Mouse (Mus musculus): ENCODE measurements around the gene Cdh24. TPM values are rescaled to one million over a fixed set of nuclear protein-coding genes. Genes with fewer than 3 reads are reported as not detected.
A peak's percentile ranks its signal among the peaks of the same experiment; 100 is the strongest.
"Not testable (repeated sequence)": the region's sequence is repeated elsewhere in the genome, so short reads cannot be mapped to it uniquely, and the experiment has no call there.

Cdh24 gene
- polyA plus RNA-seq, 1 experiment from 2014 or later, result 8.1 TPM

GRCm38 (mm10) chr14:54616226-54616825, 24.8 kb downstream of the Cdh24 start:
- Histone ChIP-seq H3K9ac (replicated peaks; ENCODE audit: low read depth, low read length) (no peak overlapping the region), H3K27ac (ENCODE audit: low read length) (no peak overlapping the region), H3K4me1 (replicated peaks; ENCODE audit: control insufficient read depth, insufficient read depth, low read length) (peaks cover 15% of the 10 kb centered on the region), H3K9me3 (ENCODE audit: control insufficient read depth, low read length) (no peaks in the 10 kb centered on the region), H3K36me3 (ENCODE audit: control insufficient read depth, insufficient read depth) (no peaks in the 10 kb centered on the region), H3K4me3 (replicated peaks; ENCODE audit: low read length) (no peak overlapping the region), H3K4me2 (ENCODE audit: low read length) (no peak overlapping the region), H3K27me3 (replicated peaks; ENCODE audit: control insufficient read depth, insufficient read depth, low read length) (no peaks in the 10 kb centered on the region)
- ATAC-seq, result no peak
- 90% methylated on average over 16 of the region's 16 CpGs for WGBS

- H3K9ac ChIP-seq (replicated peaks; ENCODE audit: low read depth, low read length); ATAC-seq; H3K27ac ChIP-seq (ENCODE audit: low read length); H3K27me3 ChIP-seq (replicated peaks; ENCODE audit: control insufficient read depth, insufficient read depth, low read length); H3K4me3 ChIP-seq (replicated peaks; ENCODE audit: low read length); H3K36me3 ChIP-seq (ENCODE audit: control insufficient read depth, insufficient read depth); H3K9me3 ChIP-seq (ENCODE audit: control insufficient read depth, low read length); H3K4me2 ChIP-seq (ENCODE audit: low read length): not testable (repeated sequence)
- peaks cover 15% of the 10 kb centered on the region for H3K4me1 ChIP-seq (replicated peaks; ENCODE audit: control insufficient read depth, insufficient read depth, low read length)
- 92% methylated on average over 14 of the region's 16 CpGs for WGBS
Measured at GRCm38 (mm10) chr14:54614130-54614529, 27.0 kb downstream of the Cdh24 start.

- H3K9me3 ChIP-seq (ENCODE audit: control insufficient read depth, low read length), result no peaks in the 10 kb centered on the region
- no peaks in the 10 kb centered on the region for H3K27me3 ChIP-seq (replicated peaks; ENCODE audit: control insufficient read depth, insufficient read depth, low read length)
- H3K4me2 ChIP-seq (ENCODE audit: low read length), result no peak overlapping the region
- no peak for ATAC-seq
- H3K4me1 ChIP-seq (replicated peaks; ENCODE audit: control insufficient read depth, insufficient read depth, low read length), result no peaks in the 10 kb centered on the region
- WGBS, result 80% methylated on average over 6 of the region's 6 CpGs
- H3K9ac ChIP-seq (replicated peaks; ENCODE audit: low read depth, low read length), result no peak overlapping the region
- no peak overlapping the region for H3K27ac ChIP-seq (ENCODE audit: low read length)
- H3K36me3 ChIP-seq (ENCODE audit: control insufficient read depth, insufficient read depth), result no peaks in the 10 kb centered on the region
- no peak overlapping the region for H3K4me3 ChIP-seq (replicated peaks; ENCODE audit: low read length)
Measured at GRCm38 (mm10) chr14:54610648-54611047, 30.5 kb downstream of the Cdh24 start.

- H3K4me3 ChIP-seq (replicated peaks; ENCODE audit: low read length), result no peak overlapping the region
- H3K27ac ChIP-seq (ENCODE audit: low read length), result no peak overlapping the region
- no peak overlapping the region for H3K9ac ChIP-seq (replicated peaks; ENCODE audit: low read depth, low read length)
- no peak overlapping the region for H3K4me2 ChIP-seq (ENCODE audit: low read length)
- no peaks in the 10 kb centered on the region for H3K36me3 ChIP-seq (ENCODE audit: control insufficient read depth, insufficient read depth)
- H3K4me1 ChIP-seq (replicated peaks; ENCODE audit: control insufficient read depth, insufficient read depth, low read length), result 0 out of 2 replicates have a peak, but pooled peaks cover 2% of the 10 kb centered on the region
- no peaks in the 10 kb centered on the region for H3K9me3 ChIP-seq (ENCODE audit: control insufficient read depth, low read length)
- 78% methylated on average over 4 of the region's 4 CpGs for WGBS
- no peaks in the 10 kb centered on the region for H3K27me3 ChIP-seq (replicated peaks; ENCODE audit: control insufficient read depth, insufficient read depth, low read length)
- no peak for ATAC-seq
Measured at GRCm38 (mm10) chr14:54609962-54610361, 31.2 kb downstream of the Cdh24 start.

- no peak overlapping the region for H3K27ac ChIP-seq (ENCODE audit: low read length)
- no peak overlapping the region for H3K4me2 ChIP-seq (ENCODE audit: low read length)
- no peak overlapping the region for H3K4me3 ChIP-seq (replicated peaks; ENCODE audit: low read length)
- H3K9me3 ChIP-seq (ENCODE audit: control insufficient read depth, low read length), result no peaks in the 10 kb centered on the region
- 64% methylated on average over 4 of the region's 4 CpGs for WGBS
- H3K4me1 ChIP-seq (replicated peaks; ENCODE audit: control insufficient read depth, insufficient read depth, low read length), result 0 out of 2 replicates have a peak, but pooled peaks cover 5% of the 10 kb centered on the region
- H3K27me3 ChIP-seq (replicated peaks; ENCODE audit: control insufficient read depth, insufficient read depth, low read length), result no peaks in the 10 kb centered on the region
- H3K9ac ChIP-seq (replicated peaks; ENCODE audit: low read depth, low read length), result no peak overlapping the region
- no peak for ATAC-seq
- no peaks in the 10 kb centered on the region for H3K36me3 ChIP-seq (ENCODE audit: control insufficient read depth, insufficient read depth)
Measured at GRCm38 (mm10) chr14:54609245-54609644, 31.9 kb downstream of the Cdh24 start.

GRCm38 (mm10) chr14:54607226-54607625, 33.9 kb downstream of the Cdh24 start:
- Histone ChIP-seq H3K4me1 (replicated peaks; ENCODE audit: control insufficient read depth, insufficient read depth, low read length) (peaks cover 12% of the 10 kb centered on the region), H3K9me3 (ENCODE audit: control insufficient read depth, low read length) (no peaks in the 10 kb centered on the region), H3K27ac (ENCODE audit: low read length) (no peak overlapping the region), H3K4me3 (replicated peaks; ENCODE audit: low read length) (no peak overlapping the region), H3K9ac (replicated peaks; ENCODE audit: low read depth, low read length) (no peak overlapping the region), H3K27me3 (replicated peaks; ENCODE audit: control insufficient read depth, insufficient read depth, low read length) (no peaks in the 10 kb centered on the region), H3K36me3 (ENCODE audit: control insufficient read depth, insufficient read depth) (no peaks in the 10 kb centered on the region), H3K4me2 (ENCODE audit: low read length) (no peak overlapping the region)
- no peak for ATAC-seq
- WGBS, result 63% methylated on average over 8 of the region's 8 CpGs

GRCm38 (mm10) chr14:54605752-54606321, 35.3 kb downstream of the Cdh24 start, which contains the start of gene 4931414P19Rik:
Gene 4931414P19Rik (minus strand): TSS chr14:54605993.
- no peaks in the 10 kb centered on the region for H3K9me3 ChIP-seq (ENCODE audit: control insufficient read depth, low read length)
- peak within 1 kb of the TSS; percentile 60 for H3K9ac ChIP-seq (replicated peaks; ENCODE audit: low read depth, low read length)
- ATAC-seq, result peak; percentile 26
- peak within 1 kb of the TSS; percentile 62 for H3K4me2 ChIP-seq (ENCODE audit: low read length)
- H3K4me1 ChIP-seq (replicated peaks; ENCODE audit: control insufficient read depth, insufficient read depth, low read length), result peaks cover 14% of the 10 kb centered on the region
- no peaks in the 10 kb centered on the region for H3K27me3 ChIP-seq (replicated peaks; ENCODE audit: control insufficient read depth, insufficient read depth, low read length)
- WGBS, result 0% methylated on average over 32 of the region's 39 CpGs
- no peaks in the 10 kb centered on the region for H3K36me3 ChIP-seq (ENCODE audit: control insufficient read depth, insufficient read depth)
- H3K27ac ChIP-seq (ENCODE audit: low read length), result peak within 1 kb of the TSS; percentile 65
- peak within 1 kb of the TSS; percentile 51 for H3K4me3 ChIP-seq (replicated peaks; ENCODE audit: low read length)

GRCm38 (mm10) chr14:54603686-54604085, 37.5 kb downstream of the Cdh24 start:
- Histone ChIP-seq H3K27me3 (replicated peaks; ENCODE audit: control insufficient read depth, insufficient read depth, low read length) (no peaks in the 10 kb centered on the region), H3K27ac (ENCODE audit: low read length) (peak overlapping the region; percentile 75), H3K9me3 (ENCODE audit: control insufficient read depth, low read length) (no peaks in the 10 kb centered on the region), H3K4me1 (replicated peaks; ENCODE audit: control insufficient read depth, insufficient read depth, low read length) (peaks cover 14% of the 10 kb centered on the region), H3K4me2 (ENCODE audit: low read length) (peak overlapping the region; percentile 49), H3K36me3 (ENCODE audit: control insufficient read depth, insufficient read depth) (no peaks in the 10 kb centered on the region), H3K4me3 (replicated peaks; ENCODE audit: low read length) (peak overlapping the region; percentile 81), H3K9ac (replicated peaks; ENCODE audit: low read depth, low read length) (no peak overlapping the region)
- WGBS, result 80% methylated on average over 8 of the region's 8 CpGs
- ATAC-seq, result no peak

GRCm38 (mm10) chr14:54603038-54603654, 38.0 kb downstream of the Cdh24 start:
- Histone ChIP-seq H3K36me3 (ENCODE audit: control insufficient read depth, insufficient read depth) (no peaks in the 10 kb centered on the region), H3K4me1 (replicated peaks; ENCODE audit: control insufficient read depth, insufficient read depth, low read length) (peaks cover 14% of the 10 kb centered on the region), H3K27ac (ENCODE audit: low read length) (peak overlapping the region; percentile 98), H3K9me3 (ENCODE audit: control insufficient read depth, low read length) (no peaks in the 10 kb centered on the region), H3K27me3 (replicated peaks; ENCODE audit: control insufficient read depth, insufficient read depth, low read length) (no peaks in the 10 kb centered on the region), H3K4me2 (ENCODE audit: low read length) (peak overlapping the region; percentile 49), H3K9ac (replicated peaks; ENCODE audit: low read depth, low read length) (peak overlapping the region; percentile 91), H3K4me3 (replicated peaks; ENCODE audit: low read length) (peak overlapping the region; percentile 81)
- under 1% methylated on average over 46 of the region's 46 CpGs for WGBS
- peak; percentile 99 for ATAC-seq

Measured in forebrain, embryonic 16.5 days (tissue).